Mouse (Mus musculus): ENCODE measurements around the gene Dmgdh. TPM values are rescaled to one million over a fixed set of nuclear protein-coding genes. Genes with fewer than 3 reads are reported as not detected.

Gene Dmgdh
- total and polyA plus RNA-seq, 3 experiments, result not detected

DNA sequence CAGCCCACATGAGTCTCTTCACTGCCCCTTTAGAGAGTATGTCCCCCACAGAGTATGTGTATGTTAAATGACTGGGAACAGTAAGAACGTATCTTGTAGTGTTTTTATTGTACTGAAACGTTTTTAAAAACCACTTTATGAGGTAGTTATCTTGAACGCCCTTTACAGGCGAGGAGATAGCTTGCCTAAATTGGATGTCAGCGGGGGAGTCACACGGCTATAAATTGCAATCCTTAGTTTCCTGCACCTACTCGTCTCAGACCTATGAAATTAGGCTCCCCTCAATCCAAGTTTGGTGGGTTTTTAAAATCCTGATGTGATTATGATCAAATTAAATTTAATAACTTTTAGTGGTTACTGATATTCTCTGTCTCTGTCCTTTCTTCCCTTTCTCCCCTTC, 98.6 kb downstream of the Dmgdh start:
- Histone ChIP-seq H3K4me3 (ENCODE audit: control insufficient read depth in 1 of 2, insufficient read depth in 1 of 2, low read depth in 2 of 2, low read length in 2 of 2) (no peak overlapping the region), H3K79me2 (ENCODE audit: control insufficient read depth, insufficient read depth, low read length, poor library complexity) (no peaks in the 10 kb centered on the region), H3K9me3 (replicated peaks; ENCODE audit: insufficient read depth, low read length) (no peaks in the 10 kb centered on the region), H3K4me1 (ENCODE audit: control insufficient read depth in 1 of 2, insufficient read depth in 2 of 2, low read length in 2 of 2) (no peaks in the 10 kb centered on the region), H3K27ac (ENCODE audit: control insufficient read depth, low read depth, low read length) (no peak overlapping the region), H3K9ac (ENCODE audit: control insufficient read depth, low read depth, low read length, poor library complexity, severe bottlenecking) (no peak overlapping the region), H3K27me3 (ENCODE audit: control insufficient read depth in 1 of 2, insufficient read depth in 2 of 2, low read length in 2 of 2) (no peaks in the 10 kb centered on the region), H3K36me3 (ENCODE audit: control insufficient read depth in 1 of 2, insufficient read depth in 2 of 2, low read length in 2 of 2) (no peaks in the 10 kb centered on the region)
- no peak for DNase-seq (ENCODE audit: low read depth, low spot score)
- TF ChIP-seq MYC (IDR thresholded peaks at IDR 0.05; ENCODE audit: low read depth, low read length) (no peak), ZMIZ1 (IDR thresholded peaks at IDR 0.05; ENCODE audit: low read depth, low read length) (no peak), MEF2A (IDR thresholded peaks at IDR 0.05; ENCODE audit: extremely low read depth, insufficient replicate concordance, low read depth, low read length, poor library complexity, severe bottlenecking) (no peak), SMC3 (IDR thresholded peaks at IDR 0.05; ENCODE audit: low read depth, low read length) (no peak), NRF1 (IDR thresholded peaks at IDR 0.05; ENCODE audit: insufficient read depth, low read depth, low read length, poor library complexity, severe bottlenecking) (no peak), RCOR1 (IDR thresholded peaks at IDR 0.05; ENCODE audit: low read depth, low read length) (no peak), CTCF (IDR thresholded peaks at IDR 0.05 in 2 of 3, conservative IDR thresholded peaks at IDR 0.05 in 1 of 3; ENCODE audit: control insufficient read depth in 1 of 3, insufficient read depth in 1 of 3, low read depth in 2 of 3, low read length in 3 of 3, poor library complexity in 1 of 3, severe bottlenecking in 1 of 3) (no peak), MAFK (IDR thresholded peaks at IDR 0.05; ENCODE audit: borderline replicate concordance, low read depth, low read length) (no peak), ZKSCAN1 (IDR thresholded peaks at IDR 0.05; ENCODE audit: low read depth, low read length) (no peak), E2F4 (IDR thresholded peaks at IDR 0.05; ENCODE audit: borderline replicate concordance, low read depth, low read length) (no peak), NELFE (IDR thresholded peaks at IDR 0.05; ENCODE audit: low read depth, low read length) (no peak), TAL1 (IDR thresholded peaks at IDR 0.05; ENCODE audit: low read length) (no peak), ETS1 (IDR thresholded peaks at IDR 0.05; ENCODE audit: low read depth, low read length) (no peak)

DNA sequence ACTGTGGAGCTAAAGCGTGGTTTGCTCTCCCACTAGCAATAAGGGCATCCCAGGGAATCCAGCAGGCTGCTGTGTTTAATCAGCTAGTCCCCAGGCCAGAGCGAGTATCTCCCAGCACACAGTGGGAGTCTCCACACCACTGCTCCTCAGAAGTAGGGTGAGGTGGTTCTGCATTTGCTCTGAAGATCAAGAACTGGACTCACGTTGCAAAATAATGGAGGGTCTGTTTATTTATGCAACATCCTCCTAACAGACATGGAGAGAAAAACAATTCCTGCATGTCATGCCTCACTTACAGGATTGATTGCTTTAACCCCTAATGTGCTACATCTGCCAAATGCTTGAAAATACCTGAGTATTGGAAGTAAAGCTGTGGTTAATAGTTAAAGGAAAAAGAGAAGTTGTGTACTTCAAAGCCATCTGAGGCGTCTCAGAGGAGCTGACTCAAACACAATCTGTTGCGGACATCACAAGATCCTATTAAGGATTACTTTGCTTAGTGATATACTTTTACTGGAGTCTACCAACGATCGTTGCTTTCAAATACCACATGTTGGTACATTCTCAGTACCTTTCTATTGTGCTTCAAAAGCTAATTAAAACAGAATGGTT, 99.6 kb downstream of the Dmgdh start:
- no peak for DNase-seq (ENCODE audit: low read depth, low spot score)
- TF ChIP-seq MYB (IDR thresholded peaks at IDR 0.05; ENCODE audit: low read depth, low read length), result no peak
- no peak for TF ChIP-seq E2F4 (IDR thresholded peaks at IDR 0.05; ENCODE audit: borderline replicate concordance, low read depth, low read length)
- no peak for TF ChIP-seq POLR2A (IDR thresholded peaks at IDR 0.05; ENCODE audit: control insufficient read depth in 1 of 2, insufficient read depth in 1 of 2, low read depth in 1 of 2, low read length in 2 of 2, poor library complexity in 1 of 2)
- no peak for TF ChIP-seq RAD21 (IDR thresholded peaks at IDR 0.05; ENCODE audit: low read depth, low read length)
- TF ChIP-seq ETS1 (IDR thresholded peaks at IDR 0.05; ENCODE audit: low read depth, low read length), result no peak
- no peak for TF ChIP-seq ZKSCAN1 (IDR thresholded peaks at IDR 0.05; ENCODE audit: low read depth, low read length)
- TF ChIP-seq MAX (IDR thresholded peaks at IDR 0.05; ENCODE audit: low read length), result no peak
- no peak for TF ChIP-seq ZNF384 (IDR thresholded peaks at IDR 0.05; ENCODE audit: low read depth, low read length)
- TF ChIP-seq CTCF (IDR thresholded peaks at IDR 0.05 in 2 of 3, conservative IDR thresholded peaks at IDR 0.05 in 1 of 3; ENCODE audit: control insufficient read depth in 1 of 3, insufficient read depth in 1 of 3, low read depth in 2 of 3, low read length in 3 of 3, poor library complexity in 1 of 3, severe bottlenecking in 1 of 3), result no peak
- Histone ChIP-seq H3K9me3 (replicated peaks; ENCODE audit: insufficient read depth, low read length) (no peaks in the 10 kb centered on the region), H3K4me1 (ENCODE audit: control insufficient read depth in 1 of 2, insufficient read depth in 2 of 2, low read length in 2 of 2) (no peaks in the 10 kb centered on the region), H3K79me2 (ENCODE audit: control insufficient read depth, insufficient read depth, low read length, poor library complexity) (no peaks in the 10 kb centered on the region), H3K4me3 (ENCODE audit: control insufficient read depth in 1 of 2, insufficient read depth in 1 of 2, low read depth in 2 of 2, low read length in 2 of 2) (no peak overlapping the region), H3K36me3 (ENCODE audit: control insufficient read depth in 1 of 2, insufficient read depth in 2 of 2, low read length in 2 of 2) (no peaks in the 10 kb centered on the region), H3K27ac (ENCODE audit: control insufficient read depth, low read depth, low read length) (no peak overlapping the region), H3K9ac (ENCODE audit: control insufficient read depth, low read depth, low read length, poor library complexity, severe bottlenecking) (no peak overlapping the region), H3K27me3 (ENCODE audit: control insufficient read depth in 1 of 2, insufficient read depth in 2 of 2, low read length in 2 of 2) (no peaks in the 10 kb centered on the region)

Measured in MEL (cell line).